Mouse (Mus musculus): ENCODE data around the gene H3f3a. TPM values are rescaled to one million over a fixed set of nuclear protein-coding genes. Genes with fewer than 3 reads are reported as not detected.

Gene H3f3a
- total and polyA plus RNA-seq, 2 experiments from 2014 or later, result 1,334 to 1,977 TPM

DNA sequence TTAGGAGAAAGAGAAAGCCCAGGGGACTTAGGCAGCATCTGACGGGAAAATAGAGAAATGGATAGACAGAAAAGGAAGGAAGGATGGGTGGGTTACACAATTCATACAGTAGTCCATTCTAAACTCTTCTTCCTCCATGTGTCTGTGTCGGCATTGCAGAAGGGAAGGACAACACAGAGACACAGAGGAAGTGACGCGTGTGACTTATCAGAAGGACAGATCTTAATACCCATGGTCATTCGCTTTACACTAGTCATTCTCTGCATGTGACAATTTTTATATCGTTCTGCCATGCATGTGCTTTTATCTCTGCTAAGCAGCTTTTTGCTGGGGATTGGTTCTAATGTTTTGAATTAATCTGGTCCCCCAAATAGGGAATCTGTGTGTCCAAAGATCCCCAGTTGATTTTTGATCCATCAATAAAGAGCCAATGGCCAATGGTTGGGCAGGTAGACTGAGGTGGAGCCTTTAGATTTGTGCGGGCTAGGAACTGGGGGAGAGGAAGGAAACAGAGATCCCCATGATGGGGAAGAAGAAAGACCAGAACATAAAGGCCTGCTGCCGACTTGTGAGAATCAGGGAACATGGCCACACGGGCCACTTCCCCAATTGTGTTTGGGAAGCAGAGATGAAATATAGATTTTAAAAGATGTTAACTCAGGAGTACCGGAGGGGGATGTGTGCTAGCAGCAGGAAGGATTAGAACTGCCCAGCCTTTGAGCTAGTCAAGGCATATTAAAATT, 21.7 kb upstream of the H3f3a start:
- Histone ChIP-seq H3K36me3 (ENCODE audit: insufficient read depth, low read length) (no peaks in the 10 kb centered on the region), H3K4me2 (ENCODE audit: low read depth, low read length) (no peak overlapping the region), H3K9ac (replicated peaks; ENCODE audit: low read length) (no peak overlapping the region), H3K27me3 (ENCODE audit: insufficient read depth, low read length) (no peaks in the 10 kb centered on the region), H3K4me1 (ENCODE audit: insufficient read depth, low read length) (no peaks in the 10 kb centered on the region), H3K4me3 (ENCODE audit: low read length) (no peak overlapping the region), H3K27ac (no peak overlapping the region), H3K9me3 (ENCODE audit: low read length) (no peaks in the 10 kb centered on the region)
- WGBS, result 87% methylated on average over 10 of the region's 10 CpGs
- no peak for ATAC-seq
- no peak for DNase-seq (ENCODE audit: low spot score)
- TF ChIP-seq CTCF (IDR thresholded peaks at IDR 0.05; ENCODE audit: low read depth), result no peak

DNA sequence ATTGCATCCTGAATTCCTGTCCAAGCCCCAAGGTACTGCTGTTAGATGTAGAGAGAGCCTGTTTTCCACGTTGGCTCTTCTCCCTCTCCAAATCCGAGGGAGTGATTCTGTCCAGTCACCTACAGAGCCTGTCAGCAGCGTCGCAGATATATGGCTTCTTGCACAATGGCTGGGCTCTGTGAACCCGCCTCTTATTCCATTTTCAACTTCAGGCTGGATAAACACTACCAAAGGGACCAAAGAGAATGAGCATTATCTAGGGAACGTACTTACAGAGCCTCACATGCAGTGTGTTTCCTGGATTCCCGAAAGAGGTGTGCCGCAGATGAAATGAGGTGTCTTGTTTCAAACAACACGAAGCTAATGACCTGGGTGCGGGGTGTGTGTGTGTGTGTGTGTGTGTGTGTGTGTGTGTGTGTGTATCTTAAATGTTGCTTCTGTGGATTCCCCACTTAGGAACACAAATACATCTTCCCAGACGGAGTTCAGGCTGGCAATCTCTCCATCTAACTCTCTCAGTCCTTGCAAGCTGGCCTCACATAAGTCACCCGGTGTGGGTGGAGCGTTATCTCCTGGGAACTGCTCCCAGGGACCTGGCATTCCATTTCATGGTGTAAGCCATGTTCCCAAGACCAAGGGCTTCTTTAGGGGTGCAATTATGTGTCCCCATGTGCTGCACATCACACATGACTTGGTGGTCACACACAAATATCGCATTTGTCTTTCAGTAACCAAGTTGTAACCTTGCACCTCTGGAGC, 17.0 kb upstream of the H3f3a start:
- Histone ChIP-seq H3K36me3 (ENCODE audit: insufficient read depth, low read length) (no peaks in the 10 kb centered on the region), H3K4me2 (ENCODE audit: low read depth, low read length) (no peak overlapping the region), H3K9me3 (ENCODE audit: low read length) (no peaks in the 10 kb centered on the region), H3K9ac (replicated peaks; ENCODE audit: low read length) (no peak overlapping the region), H3K4me3 (ENCODE audit: low read length) (no peak overlapping the region), H3K27ac (no peak overlapping the region), H3K4me1 (ENCODE audit: insufficient read depth, low read length) (no peaks in the 10 kb centered on the region), H3K27me3 (ENCODE audit: insufficient read depth, low read length) (no peaks in the 10 kb centered on the region)
- no peak for DNase-seq (ENCODE audit: low spot score)
- WGBS, result 55% methylated on average over 14 of the region's 14 CpGs
- no peak for ATAC-seq
- TF ChIP-seq CTCF (IDR thresholded peaks at IDR 0.05; ENCODE audit: low read depth), result no peak

DNA sequence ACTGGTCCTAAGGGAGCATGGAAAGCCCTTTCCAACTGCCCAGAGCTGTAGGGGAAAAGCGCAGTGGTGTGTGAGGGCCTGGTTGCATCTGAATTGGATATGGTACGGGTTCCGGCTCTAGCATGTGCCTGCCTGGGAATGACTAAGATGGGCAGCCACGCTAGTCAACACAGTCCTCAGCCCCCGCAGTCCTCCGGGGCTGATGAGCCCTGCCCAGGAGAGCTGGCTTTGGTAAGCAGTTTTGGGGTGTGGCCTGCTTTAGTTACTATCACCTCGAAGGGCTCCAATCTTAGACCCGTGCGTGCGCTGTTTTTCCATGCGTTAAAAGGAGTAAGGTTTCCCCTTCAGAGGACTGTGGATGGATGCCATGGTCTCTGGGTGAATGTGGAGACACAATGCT, 16.4 kb upstream of the H3f3a start:
- Histone ChIP-seq H3K4me2 (ENCODE audit: low read depth, low read length) (no peak overlapping the region), H3K36me3 (ENCODE audit: insufficient read depth, low read length) (no peaks in the 10 kb centered on the region), H3K4me3 (ENCODE audit: low read length) (no peak overlapping the region), H3K4me1 (ENCODE audit: insufficient read depth, low read length) (no peaks in the 10 kb centered on the region), H3K9me3 (ENCODE audit: low read length) (no peaks in the 10 kb centered on the region), H3K9ac (replicated peaks; ENCODE audit: low read length) (no peak overlapping the region), H3K27me3 (ENCODE audit: insufficient read depth, low read length) (no peaks in the 10 kb centered on the region), H3K27ac (no peak overlapping the region)
- 89% methylated on average over 11 of the region's 11 CpGs for WGBS
- no peak for TF ChIP-seq CTCF (IDR thresholded peaks at IDR 0.05; ENCODE audit: low read depth)
- ATAC-seq, result no peak
- DNase-seq (ENCODE audit: low spot score), result no peak

DNA sequence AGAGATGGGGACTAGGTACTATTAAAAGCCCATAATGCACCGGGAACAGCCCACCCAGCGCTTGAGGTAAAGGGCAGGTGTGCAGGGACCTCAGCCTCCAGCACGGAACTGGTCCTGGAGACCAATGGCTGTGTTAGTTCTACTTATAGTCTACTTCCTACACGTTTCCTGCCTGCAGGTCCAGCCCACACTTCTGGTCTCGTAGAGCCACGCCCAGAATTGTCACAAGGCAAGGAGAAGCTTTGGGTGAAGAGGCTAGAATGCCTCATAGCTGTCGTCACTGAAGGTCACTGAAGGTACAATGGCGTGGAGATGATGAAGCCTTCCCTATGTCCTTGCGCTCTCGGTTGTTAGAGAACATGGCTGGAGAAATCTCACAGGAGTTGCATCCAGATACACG, 16.0 kb upstream of the H3f3a start:
- H3K27me3 ChIP-seq (ENCODE audit: insufficient read depth, low read length), result no peaks in the 10 kb centered on the region
- H3K9me3 ChIP-seq (ENCODE audit: low read length), result no peaks in the 10 kb centered on the region
- no peak overlapping the region for H3K9ac ChIP-seq (replicated peaks; ENCODE audit: low read length)
- no peak overlapping the region for H3K4me2 ChIP-seq (ENCODE audit: low read depth, low read length)
- H3K4me3 ChIP-seq (ENCODE audit: low read length), result no peak overlapping the region
- ATAC-seq (no peak), DNase-seq (ENCODE audit: low spot score) (no peak)
- no peaks in the 10 kb centered on the region for H3K36me3 ChIP-seq (ENCODE audit: insufficient read depth, low read length)
- WGBS, result 85% methylated on average over 11 of the region's 11 CpGs
- TF ChIP-seq CTCF (IDR thresholded peaks at IDR 0.05; ENCODE audit: low read depth), result no peak
- H3K4me1 ChIP-seq (ENCODE audit: insufficient read depth, low read length), result no peaks in the 10 kb centered on the region
- H3K27ac ChIP-seq, result no peak overlapping the region

DNA sequence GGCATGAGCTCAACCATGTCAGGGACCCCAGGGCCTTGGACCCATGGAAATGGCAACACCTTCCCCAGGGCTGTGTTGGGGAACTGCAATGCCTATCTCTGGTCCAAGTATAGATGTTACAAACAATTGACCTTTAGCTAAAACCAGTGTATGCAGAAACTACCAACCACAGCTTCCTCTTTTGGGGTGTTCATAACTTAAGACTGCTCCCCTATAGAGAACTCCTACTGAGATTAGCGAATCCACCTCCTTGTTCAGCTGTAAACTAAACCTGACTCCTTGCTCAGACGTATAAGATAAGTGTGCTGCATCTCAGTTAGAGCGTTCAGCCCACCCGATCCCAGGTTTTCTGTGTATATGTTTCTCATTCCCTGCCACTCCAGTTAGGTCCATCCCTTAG, 12.9 kb upstream of the H3f3a start:
- Histone ChIP-seq H3K4me1 (ENCODE audit: insufficient read depth, low read length) (no peaks in the 10 kb centered on the region), H3K4me3 (ENCODE audit: low read length) (no peak overlapping the region), H3K9me3 (ENCODE audit: low read length) (no peaks in the 10 kb centered on the region), H3K9ac (replicated peaks; ENCODE audit: low read length) (no peak overlapping the region), H3K36me3 (ENCODE audit: insufficient read depth, low read length) (no peaks in the 10 kb centered on the region), H3K27me3 (ENCODE audit: insufficient read depth, low read length) (no peaks in the 10 kb centered on the region), H3K4me2 (ENCODE audit: low read depth, low read length) (no peak overlapping the region), H3K27ac (no peak overlapping the region)
- DNase-seq (ENCODE audit: low spot score), result no peak
- no peak for ATAC-seq
- no peak for TF ChIP-seq CTCF (IDR thresholded peaks at IDR 0.05; ENCODE audit: low read depth)
- WGBS, result 90% methylated on average over 4 of the region's 4 CpGs

DNA sequence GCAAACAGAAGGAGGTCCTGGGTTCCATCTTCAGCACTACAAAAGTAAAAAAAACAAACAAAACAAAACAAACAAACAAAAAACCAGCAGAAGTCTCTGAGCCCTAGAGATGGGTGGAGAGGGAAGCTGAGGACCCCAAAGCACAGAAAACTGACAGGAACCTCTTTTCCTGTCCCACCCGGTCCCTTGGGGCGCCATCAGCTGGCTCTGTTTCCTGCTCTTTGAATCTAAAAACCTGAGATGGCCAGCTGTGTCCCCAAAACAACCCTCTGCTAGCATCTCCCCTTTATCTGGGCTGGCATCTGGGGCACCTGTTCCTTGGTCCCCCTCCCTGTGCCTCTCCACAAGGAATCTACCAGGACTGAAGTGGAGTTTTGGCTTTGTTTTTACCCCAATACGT, 11.0 kb upstream of the H3f3a start:
- H3K4me3 ChIP-seq (ENCODE audit: low read length), result no peak overlapping the region
- 81% methylated on average over 3 of the region's 3 CpGs for WGBS
- no peaks in the 10 kb centered on the region for H3K9me3 ChIP-seq (ENCODE audit: low read length)
- H3K4me2 ChIP-seq (ENCODE audit: low read depth, low read length), result no peak overlapping the region
- H3K4me1 ChIP-seq (ENCODE audit: insufficient read depth, low read length), result no peaks in the 10 kb centered on the region
- TF ChIP-seq CTCF (IDR thresholded peaks at IDR 0.05; ENCODE audit: low read depth), result no peak
- no peak overlapping the region for H3K9ac ChIP-seq (replicated peaks; ENCODE audit: low read length)
- H3K27me3 ChIP-seq (ENCODE audit: insufficient read depth, low read length), result no peaks in the 10 kb centered on the region
- H3K36me3 ChIP-seq (ENCODE audit: insufficient read depth, low read length), result no peaks in the 10 kb centered on the region
- ATAC-seq (no peak), DNase-seq (ENCODE audit: low spot score) (no peak)
- H3K27ac ChIP-seq, result no peak overlapping the region

DNA sequence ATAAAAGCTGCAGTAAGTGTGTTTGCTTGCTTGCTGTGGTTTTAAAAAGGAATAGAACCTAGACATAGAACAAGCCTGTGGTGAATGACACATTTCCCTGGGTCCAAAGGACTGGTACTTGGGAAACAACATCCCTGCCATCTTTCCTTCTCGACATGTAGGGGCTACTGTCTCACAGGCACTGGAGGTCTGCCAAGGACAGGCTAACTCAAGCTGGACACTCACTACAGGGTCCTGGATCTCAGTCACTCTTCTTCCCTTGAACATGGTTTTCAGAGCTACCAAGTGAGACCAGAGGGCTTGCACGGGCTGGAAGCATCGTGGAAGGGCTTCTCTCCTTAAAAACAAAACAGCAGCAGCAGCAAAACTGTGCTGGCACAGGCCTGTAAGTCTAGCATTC, 10.0 kb upstream of the H3f3a start:
- DNase-seq (ENCODE audit: low spot score) (no peak), ATAC-seq (no peak)
- Histone ChIP-seq H3K4me1 (ENCODE audit: insufficient read depth, low read length) (no peaks in the 10 kb centered on the region), H3K27ac (no peak overlapping the region), H3K4me3 (ENCODE audit: low read length) (no peak overlapping the region), H3K9me3 (ENCODE audit: low read length) (no peaks in the 10 kb centered on the region), H3K4me2 (ENCODE audit: low read depth, low read length) (no peak overlapping the region), H3K9ac (replicated peaks; ENCODE audit: low read length) (no peak overlapping the region), H3K27me3 (ENCODE audit: insufficient read depth, low read length) (no peaks in the 10 kb centered on the region), H3K36me3 (ENCODE audit: insufficient read depth, low read length) (no peaks in the 10 kb centered on the region)
- WGBS, result 56% methylated on average over 3 of the region's 3 CpGs
- TF ChIP-seq CTCF (IDR thresholded peaks at IDR 0.05; ENCODE audit: low read depth), result no peak
